ENCODE assay signal across 20 mouse cellular contexts in the genomic region with DNA sequence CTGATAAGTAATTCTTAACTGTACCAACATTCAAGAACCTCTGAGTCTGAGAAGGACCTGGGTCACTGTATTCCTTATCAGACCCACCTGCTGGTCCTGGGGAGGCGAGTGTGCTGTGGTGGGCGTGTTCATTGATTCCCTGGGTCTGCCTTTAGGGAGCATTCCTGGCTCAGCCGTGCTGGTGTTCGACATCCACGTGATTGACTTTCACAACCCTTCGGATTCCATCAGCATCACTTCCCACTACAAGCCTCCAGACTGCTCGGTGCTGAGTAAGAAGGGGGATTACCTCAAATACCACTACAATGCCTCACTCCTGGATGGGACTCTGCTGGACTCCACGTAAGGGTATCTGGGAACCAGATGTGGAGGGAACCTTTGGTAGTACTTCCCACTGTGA. TPM values are rescaled to one million over a fixed set of nuclear protein-coding genes. Genes with fewer than 3 reads are reported as not detected.
DNase-seq lines count a peak whose midpoint lies in the region; ATAC-seq and TF ChIP-seq lines count a peak whose summit lies in the region.
"Had no signal": no experiment of that assay in that cellular context is flagged by ENCODE, and none has a peak within 500 bp of the region (broad histone marks: within the 10 kb centered on the region; RNA-seq: fewer than 3 reads in every experiment).

No protein-coding gene starts in this region.

- WGBS in intestine, embryonic 15.5 days: 77% methylated on average over 8 of the region's 8 CpGs
- WGBS in intestine, postnatal 0 days: 56% methylated on average over 8 of the region's 8 CpGs
- WGBS in liver, embryonic 16.5 days (ENCODE audit: insufficient replicate concordance): 50% methylated on average over 8 of the region's 8 CpGs

- no peaks in the 10 kb centered on the region for H3K9me3 ChIP-seq in intestine, embryonic 15.5 days
- no peaks in the 10 kb centered on the region for H3K9me3 ChIP-seq in intestine, postnatal 0 days (ENCODE audit: control insufficient read depth)
- H3K9me3 ChIP-seq in liver, embryonic 16.5 days (replicated peaks; ENCODE audit: control insufficient read depth, low read length): no peaks in the 10 kb centered on the region
- H3K9me3 ChIP-seq: heart, embryonic 13.5 days; hindbrain, embryonic 15.5 days; kidney, embryonic 15.5 days had no signal

- H3K36me3 ChIP-seq in intestine, embryonic 15.5 days: no peaks in the 10 kb centered on the region
- no peaks in the 10 kb centered on the region for H3K36me3 ChIP-seq in intestine, postnatal 0 days (ENCODE audit: control insufficient read depth, insufficient read depth)
- no peaks in the 10 kb centered on the region for H3K36me3 ChIP-seq in liver, embryonic 16.5 days (ENCODE audit: control insufficient read depth, insufficient read depth)
- H3K36me3 ChIP-seq: hindbrain, embryonic 15.5 days had no signal

- peak; percentile 52; the same call in 1 of the 2 replicates for ATAC-seq in intestine, embryonic 15.5 days
- ATAC-seq in intestine, postnatal 0 days: no peak
- peak; percentile 56; the same call in 1 of the 2 replicates for ATAC-seq in liver, embryonic 16.5 days (ENCODE audit: low read depth)
- ATAC-seq: intestine, embryonic 16.5 days; midbrain, embryonic 16.5 days; Patski had no signal

- H3K4me3 ChIP-seq in intestine, embryonic 15.5 days (replicated peaks): no peak overlapping the region
- no peak overlapping the region for H3K4me3 ChIP-seq in intestine, postnatal 0 days (ENCODE audit: low read depth, low read length)
- H3K4me3 ChIP-seq in liver, embryonic 16.5 days (ENCODE audit: low read depth, low read length): no peak overlapping the region
- H3K4me3 ChIP-seq: heart, embryonic 13.5 days; hindbrain, embryonic 15.5 days; kidney, embryonic 15.5 days had no signal

- H3K4me1 ChIP-seq in intestine, embryonic 15.5 days (replicated peaks): no peaks in the 10 kb centered on the region
- no peaks in the 10 kb centered on the region for H3K4me1 ChIP-seq in intestine, postnatal 0 days (replicated peaks; ENCODE audit: control insufficient read depth, insufficient read depth, low read length)
- peaks cover 9% of the 10 kb centered on the region for H3K4me1 ChIP-seq in liver, embryonic 16.5 days (ENCODE audit: control insufficient read depth, low read depth, low read length)
- H3K4me1 ChIP-seq: hindbrain, embryonic 15.5 days; kidney, embryonic 15.5 days had no signal

- DNase-seq in ZHBTc4 (ENCODE audit: low read depth, low spot score): peak; percentile 35
- DNase-seq in cerebellum, adult 11-12 months: no peak
- DNase-seq in lung, postnatal 4 days: no peak
- DNase-seq in kidney, postnatal 36 days: no peak
- DNase-seq: adrenal gland, postnatal 36 days; cerebellum, adult 2 months; lung, adult 18-20 months; lung, postnatal 14 days; right cerebral cortex, postnatal 4 days; thymus, postnatal 25 days had no signal

- H3K27me3 ChIP-seq in intestine, embryonic 15.5 days (replicated peaks): no peaks in the 10 kb centered on the region
- no peaks in the 10 kb centered on the region for H3K27me3 ChIP-seq in intestine, postnatal 0 days (replicated peaks; ENCODE audit: control insufficient read depth, insufficient read depth, low read length)
- H3K27me3 ChIP-seq in liver, embryonic 16.5 days (ENCODE audit: control insufficient read depth, insufficient read depth, low read depth, low read length): no peaks in the 10 kb centered on the region
- H3K27me3 ChIP-seq: heart, embryonic 13.5 days; hindbrain, embryonic 15.5 days; kidney, embryonic 15.5 days; Patski had no signal

- no peak for TF ChIP-seq CTCF in intestine, postnatal 0 days (IDR thresholded peaks at IDR 0.05; ENCODE audit: low read depth)

- no peak overlapping the region for H3K9ac ChIP-seq in intestine, embryonic 15.5 days
- H3K9ac ChIP-seq in intestine, postnatal 0 days (ENCODE audit: low read depth, low read length): no peak overlapping the region
- no peak overlapping the region for H3K9ac ChIP-seq in liver, embryonic 16.5 days (ENCODE audit: low read depth, low read length)
- H3K9ac ChIP-seq: heart, embryonic 13.5 days; hindbrain, embryonic 15.5 days; kidney, embryonic 15.5 days had no signal

- no peak overlapping the region for H3K27ac ChIP-seq in intestine, embryonic 15.5 days
- no peak overlapping the region for H3K27ac ChIP-seq in intestine, postnatal 0 days (ENCODE audit: low read depth, low read length)
- no peak overlapping the region for H3K27ac ChIP-seq in liver, embryonic 16.5 days (ENCODE audit: low read length)
- H3K27ac ChIP-seq: heart, embryonic 13.5 days; hindbrain, embryonic 15.5 days; kidney, embryonic 15.5 days had no signal

- no peak overlapping the region for H3K4me2 ChIP-seq in intestine, embryonic 15.5 days (replicated peaks)
- no peak overlapping the region for H3K4me2 ChIP-seq in intestine, postnatal 0 days (replicated peaks; ENCODE audit: low read depth)
- no peak overlapping the region for H3K4me2 ChIP-seq in liver, embryonic 16.5 days (ENCODE audit: low read depth, low read length)
- H3K4me2 ChIP-seq: heart, embryonic 13.5 days; hindbrain, embryonic 15.5 days; kidney, embryonic 15.5 days had no signal

RNA-seq across cellular contexts. Expression of a gene that starts 36.7 kb away (rescaled TPM):
- 106 and 109 TPM in 2 replicates for polyA plus RNA-seq in intestine, embryonic 15.5 days (2015; fragmentation: Nextera tagmentation; extraction: Ambion mirVana)
- 38.0 and 39.4 TPM in 2 replicates for polyA plus RNA-seq in intestine, postnatal 0 days (2015; fragmentation: Nextera tagmentation; extraction: Ambion mirVana)
- 22.1 and 23.9 TPM in 2 replicates for polyA plus RNA-seq in liver, embryonic 16.5 days (2015; fragmentation: Nextera tagmentation; extraction: Ambion mirVana)

RNA-seq across cellular contexts. Expression of a gene that starts 55.2 kb away (rescaled TPM):
- 66.9 and 73.3 TPM in 2 replicates for polyA plus RNA-seq in intestine, embryonic 15.5 days (2015; fragmentation: Nextera tagmentation; extraction: Ambion mirVana)
- 43.6 and 44.7 TPM in 2 replicates for polyA plus RNA-seq in intestine, postnatal 0 days (2015; fragmentation: Nextera tagmentation; extraction: Ambion mirVana)
- 240 and 242 TPM in 2 replicates for polyA plus RNA-seq in liver, embryonic 16.5 days (2015; fragmentation: Nextera tagmentation; extraction: Ambion mirVana)

RNA-seq across cellular contexts. Expression of a gene that starts 55.2 kb away (rescaled TPM):
- polyA plus RNA-seq in intestine, embryonic 15.5 days (2015; fragmentation: Nextera tagmentation; extraction: Ambion mirVana): 0.32 and 0.49 TPM in 2 replicates
- polyA plus RNA-seq in intestine, postnatal 0 days (2015; fragmentation: Nextera tagmentation; extraction: Ambion mirVana): 0.07 and 0.14 TPM in 2 replicates
- polyA plus RNA-seq in liver, embryonic 16.5 days (2015; fragmentation: Nextera tagmentation; extraction: Ambion mirVana): 0.15 and 0.18 TPM in 2 replicates
- polyA plus RNA-seq: large intestine, adult 2 months had no signal
